Mouse (Mus musculus) limb, embryonic 15.5 days (tissue): ENCODE results near the gene Cnga1. TPM values are rescaled to one million over a fixed set of nuclear protein-coding genes. Genes with fewer than 3 reads are reported as not detected.
"Not testable (repeated sequence)": the region's sequence is repeated elsewhere in the genome, so short reads cannot be mapped to it uniquely, and the experiment has no call there.

Experiments
- ATAC-seq: fragments of 200-750 bp; cut with Nextera tagmentation; 2 replicates; pipeline ENCODE4 v1.8.0; 2017; ENCODE audit warnings: low read depth, moderate TSS enrichment; ENCODE audit not compliant: insufficient number of reproducible peaks, low FRiP score, low TSS enrichment
- H3K27ac ChIP-seq: fragments of 300-500 bp; sonication (generic); 2 replicates; pipeline ENCODE4 v1.5.1; 2015; ENCODE audit warnings: moderate library complexity, mild to moderate bottlenecking, inconsistent platforms
- H3K27me3 ChIP-seq: fragments of 300-500 bp; sonication (generic); 2 replicates; pipeline ENCODE4 v1.6.1; 2015; ENCODE audit warnings: inconsistent platforms
- H3K36me3 ChIP-seq: fragments of 300-500 bp; sonication (generic); 2 replicates; pipeline ENCODE4 v1.6.1; 2015; ENCODE audit warnings: inconsistent platforms
- H3K4me1 ChIP-seq: fragments of 300-500 bp; sonication (generic); 2 replicates; pipeline ENCODE4 v1.6.1; 2015; ENCODE audit warnings: inconsistent platforms
- H3K4me2 ChIP-seq: fragments of 300-500 bp; sonication (generic); 2 replicates; pipeline ENCODE4 v1.6.1; 2015; ENCODE audit warnings: mild to moderate bottlenecking, inconsistent platforms
- H3K4me3 ChIP-seq: fragments of 300-500 bp; sonication (generic); 2 replicates; pipeline ENCODE4 v1.5.1; 2015; ENCODE audit warnings: mild to moderate bottlenecking, inconsistent platforms
- H3K9ac ChIP-seq: fragments of 300-500 bp; sonication (generic); 2 replicates; pipeline ENCODE4 v1.6.1; 2015; ENCODE audit warnings: inconsistent platforms
- H3K9me3 ChIP-seq: fragments of 300-500 bp; sonication (generic); 2 replicates; pipeline ENCODE4 v1.6.1; 2016; ENCODE audit warnings: inconsistent platforms
- WGBS: fragments of 180-500 bp; shearing (Covaris S2); methylation state at CpG from one replicate; pipeline ENCODE4 v1.1.7; 2015; 5-methylcytosine and 5-hydroxymethylcytosine counted together
- polyA plus RNA-seq: library from polyadenylated mRNA; unstranded; fragments of >200 nt; fragmentation: Nextera tagmentation; extraction: Ambion mirVana; gene quantifications from 2 replicates; pipeline ENCODE4 v1.2.1, GENCODE M21; 2015

Cnga1 gene
- polyA plus RNA-seq, 1 experiment from 2014 or later: not detected

GRCm38 (mm10) chr5:72636122-72636521 lies 8.0 kb downstream of the Cnga1 start:
- 39% methylated on average over 3 of the region's 3 CpGs for WGBS
- Histone ChIP-seq H3K36me3 (no peaks in the 10 kb centered on the region), H3K4me2 (no peak overlapping the region), H3K4me3 (no peak overlapping the region), H3K9me3 (no peaks in the 10 kb centered on the region), H3K9ac (no peak overlapping the region), H3K27ac (no peak overlapping the region), H3K4me1 (no peaks in the 10 kb centered on the region), H3K27me3 (no peaks in the 10 kb centered on the region)
- ATAC-seq: no peak

- ATAC-seq: no peak
- no peak overlapping the region for H3K27ac ChIP-seq
- no peaks in the 10 kb centered on the region for H3K27me3 ChIP-seq
- no peak overlapping the region for H3K4me2 ChIP-seq
- H3K36me3 ChIP-seq: no peaks in the 10 kb centered on the region
- H3K9me3 ChIP-seq: no peaks in the 10 kb centered on the region
- WGBS: 82% methylated on average over 9 of the region's 9 CpGs
- H3K9ac ChIP-seq: no peak overlapping the region
- H3K4me3 ChIP-seq: no peak overlapping the region
- H3K4me1 ChIP-seq: no peaks in the 10 kb centered on the region
Measured at GRCm38 (mm10) chr5:72634791-72635271, 9.2 kb downstream of the Cnga1 start.

- no peak overlapping the region for H3K27ac ChIP-seq
- no peak overlapping the region for H3K4me3 ChIP-seq
- no peaks in the 10 kb centered on the region for H3K4me1 ChIP-seq
- H3K27me3 ChIP-seq: no peaks in the 10 kb centered on the region
- H3K9ac ChIP-seq: no peak overlapping the region
- ATAC-seq: no peak
- no peaks in the 10 kb centered on the region for H3K36me3 ChIP-seq
- H3K4me2 ChIP-seq: no peak overlapping the region
- no peaks in the 10 kb centered on the region for H3K9me3 ChIP-seq
- 84% methylated on average over 6 of the region's 6 CpGs for WGBS
Measured at GRCm38 (mm10) chr5:72630026-72630425, 14.0 kb downstream of the Cnga1 start.

GRCm38 (mm10) chr5:72621022-72621421 lies 23.1 kb downstream of the Cnga1 start:
- H3K36me3 ChIP-seq: no peaks in the 10 kb centered on the region
- WGBS: 81% methylated on average over 1 of the region's 1 CpGs
- no peaks in the 10 kb centered on the region for H3K4me1 ChIP-seq
- no peaks in the 10 kb centered on the region for H3K9me3 ChIP-seq
- H3K27me3 ChIP-seq: no peaks in the 10 kb centered on the region
- H3K4me3 ChIP-seq: no peak overlapping the region
- no peak for ATAC-seq
- no peak overlapping the region for H3K9ac ChIP-seq
- no peak overlapping the region for H3K4me2 ChIP-seq
- H3K27ac ChIP-seq: no peak overlapping the region

GRCm38 (mm10) chr5:72617413-72617812 lies 26.7 kb downstream of the Cnga1 start:
- Histone ChIP-seq H3K9me3 (no peaks in the 10 kb centered on the region), H3K4me1 (no peaks in the 10 kb centered on the region), H3K4me2 (no peak overlapping the region), H3K27ac (no peak overlapping the region), H3K27me3 (no peaks in the 10 kb centered on the region), H3K4me3 (no peak overlapping the region), H3K36me3 (no peaks in the 10 kb centered on the region), H3K9ac (no peak overlapping the region)
- 75% methylated on average over 4 of the region's 4 CpGs for WGBS
- no peak for ATAC-seq

GRCm38 (mm10) chr5:72603138-72603537 lies 40.9 kb downstream of the Cnga1 start:
- WGBS: 88% methylated on average over 4 of the region's 4 CpGs

GRCm38 (mm10) chr5:72601006-72601405 lies 43.1 kb downstream of the Cnga1 start:
- no peak overlapping the region for H3K9ac ChIP-seq
- ATAC-seq: no peak

More at GRCm38 (mm10) chr5:72603138-72603537, 40.9 kb downstream of the Cnga1 start:
- Histone ChIP-seq H3K9ac (no peak overlapping the region), H3K4me1 (no peaks in the 10 kb centered on the region), H3K36me3 (no peaks in the 10 kb centered on the region), H3K27ac (no peak overlapping the region), H3K4me3 (no peak overlapping the region), H3K27me3 (no peaks in the 10 kb centered on the region), H3K9me3 (no peaks in the 10 kb centered on the region), H3K4me2 (no peak overlapping the region)
- no peak for ATAC-seq

GRCm38 (mm10) chr5:72587192-72587681 lies 56.8 kb downstream of the Cnga1 start, which contains the start of gene Gm5868:
TSS of gene Gm5868 (minus strand) at chr5:72587551.
- no peaks in the 10 kb centered on the region for H3K36me3 ChIP-seq
- H3K4me3 ChIP-seq: peak within 1 kb of the TSS; percentile 38
- no peak within 1 kb of the TSS for H3K9ac ChIP-seq
- no peak for ATAC-seq
- H3K27me3 ChIP-seq: peaks cover 15% of the 10 kb centered on the region
- H3K4me2 ChIP-seq: peak within 1 kb of the TSS; percentile 59
- no peaks in the 10 kb centered on the region for H3K9me3 ChIP-seq
- WGBS: 2% methylated on average over 38 of the region's 38 CpGs
- H3K4me1 ChIP-seq: peaks cover 8% of the 10 kb centered on the region; the same call in 1 of the 2 replicates
- no peak within 1 kb of the TSS for H3K27ac ChIP-seq

More at GRCm38 (mm10) chr5:72601006-72601405, 43.1 kb downstream of the Cnga1 start:
- H3K27ac ChIP-seq: no peak overlapping the region
- H3K4me2 ChIP-seq: no peak overlapping the region
- no peaks in the 10 kb centered on the region for H3K27me3 ChIP-seq
- no peaks in the 10 kb centered on the region for H3K9me3 ChIP-seq
- no peak overlapping the region for H3K4me3 ChIP-seq
- H3K4me1 ChIP-seq: no peaks in the 10 kb centered on the region
- no peaks in the 10 kb centered on the region for H3K36me3 ChIP-seq
- 14% methylated on average over 5 of the region's 5 CpGs for whole genome bisulfite sequencing

GRCm38 (mm10) chr5:72586667-72587191 lies 57.3 kb downstream of the Cnga1 start:
- H3K4me1 ChIP-seq, H3K9me3 ChIP-seq, H3K36me3 ChIP-seq, H3K9ac ChIP-seq, H3K27ac ChIP-seq, ATAC-seq: not testable (repeated sequence)
- peak overlapping the region; percentile 59 for H3K4me2 ChIP-seq
- peak overlapping the region; percentile 38 for H3K4me3 ChIP-seq
- H3K27me3 ChIP-seq: peaks cover 15% of the 10 kb centered on the region
- WGBS: 42% methylated on average over 25 of the region's 25 CpGs

GRCm38 (mm10) chr5:72586122-72586521 lies 58.0 kb downstream of the Cnga1 start:
- peaks cover 18% of the 10 kb centered on the region for H3K27me3 ChIP-seq
- WGBS: 50% methylated on average over 7 of the region's 7 CpGs
- H3K4me1 ChIP-seq, H3K4me3 ChIP-seq, H3K9me3 ChIP-seq, ATAC-seq, H3K9ac ChIP-seq, H3K27ac ChIP-seq, H3K36me3 ChIP-seq, H3K4me2 ChIP-seq: not testable (repeated sequence)

GRCm38 (mm10) chr5:72580970-72581332 lies 63.1 kb downstream of the Cnga1 start, which contains the start of gene Zar1:
TSS of gene Zar1 (minus strand) at chr5:72581254.
- Histone ChIP-seq H3K27me3 (peaks cover 13% of the 10 kb centered on the region), H3K4me2 (peak within 1 kb of the TSS; percentile 70), H3K4me3 (peak within 1 kb of the TSS; percentile 40)
- not testable (repeated sequence) for H3K4me1 ChIP-seq, H3K9ac ChIP-seq, H3K27ac ChIP-seq, H3K36me3 ChIP-seq, H3K9me3 ChIP-seq
- WGBS: 7% methylated on average over 17 of the region's 21 CpGs
- 0 out of 2 replicates have a peak, but pooled peaks have one; percentile 24 for ATAC-seq

GRCm38 (mm10) chr5:72580088-72580969 lies 63.7 kb downstream of the Cnga1 start:
- Histone ChIP-seq H3K4me3 (peak overlapping the region; percentile 40), H3K27me3 (peaks cover 13% of the 10 kb centered on the region), H3K4me2 (peak overlapping the region; percentile 70)
- ATAC-seq: 0 out of 2 replicates have a peak, but pooled peaks have one; percentile 52
- 3% methylated on average over 55 of the region's 73 CpGs for WGBS
- not testable (repeated sequence) for H3K9ac ChIP-seq, H3K9me3 ChIP-seq, H3K27ac ChIP-seq, H3K4me1 ChIP-seq, H3K36me3 ChIP-seq
